Comparison of ENCODE assay signal across 10 mouse cellular contexts in genomic region chr7:81565381-81566055, GRCm38 (mm10). TPM values are rescaled to one million over a fixed set of nuclear protein-coding genes. Genes with fewer than 3 reads are reported as not detected.
A peak's percentile ranks its signal among the peaks of the same experiment; 100 is the strongest.
DNase-seq lines count a peak whose midpoint lies in the region; ATAC-seq and TF ChIP-seq lines count a peak whose summit lies in the region.
"Had no signal": no experiment of that assay in that cellular context is flagged by ENCODE, and none has a peak within 500 bp of the region (broad histone marks: within the 10 kb centered on the region; RNA-seq: fewer than 3 reads in every experiment).

No protein-coding gene starts in this region.

- H3K27ac ChIP-seq in hindbrain, embryonic 11.5 days (ENCODE audit: low read depth, low read length): no peak overlapping the region
- no peak overlapping the region for H3K27ac ChIP-seq in hindbrain, embryonic 16.5 days (ENCODE audit: low read depth, low read length)
- 0 out of 2 replicates have a peak overlapping the region, but pooled peaks have one; percentile 4 for H3K27ac ChIP-seq in embryonic facial prominence, embryonic 12.5 days
- H3K27ac ChIP-seq in limb, embryonic 13.5 days: no peak overlapping the region
- H3K27ac ChIP-seq in thymus, adult 2 months (ENCODE audit: control insufficient read depth, insufficient read depth, low read length): no peak overlapping the region

- H3K4me1 ChIP-seq in hindbrain, embryonic 11.5 days (replicated peaks; ENCODE audit: control insufficient read depth, insufficient read depth, low read length): no peaks in the 10 kb centered on the region
- H3K4me1 ChIP-seq in hindbrain, embryonic 16.5 days (ENCODE audit: control insufficient read depth, insufficient read depth, low read depth, low read length): no peaks in the 10 kb centered on the region
- no peaks in the 10 kb centered on the region for H3K4me1 ChIP-seq in embryonic facial prominence, embryonic 12.5 days
- H3K4me1 ChIP-seq in limb, embryonic 13.5 days: peaks cover 9% of the 10 kb centered on the region; the same call in 1 of the 2 replicates
- no peaks in the 10 kb centered on the region for H3K4me1 ChIP-seq in thymus, adult 2 months (replicated peaks; ENCODE audit: control insufficient read depth, insufficient read depth, low read length)

- H3K4me2 ChIP-seq in hindbrain, embryonic 11.5 days (replicated peaks; ENCODE audit: low read depth, low read length): no peak overlapping the region
- H3K4me2 ChIP-seq in hindbrain, embryonic 16.5 days (ENCODE audit: low read length): no peak overlapping the region
- H3K4me2 ChIP-seq in embryonic facial prominence, embryonic 12.5 days (replicated peaks): no peak overlapping the region
- no peak overlapping the region for H3K4me2 ChIP-seq in limb, embryonic 13.5 days (replicated peaks)

- TF ChIP-seq CTCF in thymus, adult 2 months (IDR thresholded peaks at IDR 0.05; ENCODE audit: borderline replicate concordance, control insufficient read depth, extremely low read depth, insufficient read depth, low read length, poor library complexity): no peak

- no peaks in the 10 kb centered on the region for H3K9me3 ChIP-seq in hindbrain, embryonic 11.5 days (ENCODE audit: control insufficient read depth, low read length)
- H3K9me3 ChIP-seq in hindbrain, embryonic 16.5 days (ENCODE audit: control insufficient read depth, low read length): no peaks in the 10 kb centered on the region
- no peaks in the 10 kb centered on the region for H3K9me3 ChIP-seq in embryonic facial prominence, embryonic 12.5 days
- no peaks in the 10 kb centered on the region for H3K9me3 ChIP-seq in limb, embryonic 13.5 days

- H3K36me3 ChIP-seq in hindbrain, embryonic 11.5 days (ENCODE audit: control insufficient read depth, insufficient read depth, low read length): no peaks in the 10 kb centered on the region
- H3K36me3 ChIP-seq in hindbrain, embryonic 16.5 days (ENCODE audit: control insufficient read depth, insufficient read depth, low read length): no peaks in the 10 kb centered on the region
- H3K36me3 ChIP-seq in embryonic facial prominence, embryonic 12.5 days: no peaks in the 10 kb centered on the region
- H3K36me3 ChIP-seq in limb, embryonic 13.5 days: no peaks in the 10 kb centered on the region
- H3K36me3 ChIP-seq in thymus, adult 2 months (ENCODE audit: control insufficient read depth, insufficient read depth, low read length): no peaks in the 10 kb centered on the region

- 66% methylated on average over 7 of the region's 7 CpGs for WGBS in hindbrain, embryonic 11.5 days
- 44% methylated on average over 7 of the region's 7 CpGs for WGBS in hindbrain, embryonic 16.5 days
- WGBS in embryonic facial prominence, embryonic 12.5 days: 60% methylated on average over 7 of the region's 7 CpGs
- WGBS in limb, embryonic 13.5 days: 30% methylated on average over 7 of the region's 7 CpGs
- 91% methylated on average over 7 of the region's 7 CpGs for WGBS in thymus, adult 2 months

- ATAC-seq in hindbrain, embryonic 11.5 days (ENCODE audit: low FRiP score): no peak
- ATAC-seq in hindbrain, embryonic 16.5 days: no peak
- no peak for ATAC-seq in embryonic facial prominence, embryonic 12.5 days (ENCODE audit: insufficient number of reproducible peaks, insufficient read depth, low FRiP score, low TSS enrichment)
- peak; percentile 57; the same call in 1 of the 2 replicates for ATAC-seq in limb, embryonic 13.5 days (ENCODE audit: low FRiP score, low read depth)
- ATAC-seq: lung, postnatal 0 days had no signal

- DNase-seq in hindbrain, embryonic 11.5 days (ENCODE audit: low spot score): peak; percentile 27
- peak; percentile 32 to 41 for DNase-seq in heart, postnatal 10 days
- no peak for DNase-seq in thymus, adult 2 months
- DNase-seq in urinary bladder, postnatal 10 days (ENCODE audit: low spot score): no peak

- H3K4me3 ChIP-seq in hindbrain, embryonic 11.5 days (ENCODE audit: low read depth, low read length): no peak overlapping the region
- no peak overlapping the region for H3K4me3 ChIP-seq in hindbrain, embryonic 16.5 days (ENCODE audit: low read length)
- H3K4me3 ChIP-seq in embryonic facial prominence, embryonic 12.5 days: no peak overlapping the region
- H3K4me3 ChIP-seq in limb, embryonic 13.5 days: no peak overlapping the region
- H3K4me3 ChIP-seq in thymus, adult 2 months (ENCODE audit: control insufficient read depth, insufficient read depth, low read length): no peak overlapping the region

- intact Hi-C loops in heart, postnatal 10 days (cut with DNase I): no loop called here

- no peak for TF ChIP-seq POLR2A in thymus, adult 2 months (IDR thresholded peaks at IDR 0.05; ENCODE audit: control insufficient read depth, extremely low read depth, insufficient read depth, low read length, poor library complexity)

- no peaks in the 10 kb centered on the region for H3K27me3 ChIP-seq in hindbrain, embryonic 11.5 days (ENCODE audit: control insufficient read depth, insufficient read depth, low read length)
- no peaks in the 10 kb centered on the region for H3K27me3 ChIP-seq in hindbrain, embryonic 16.5 days (replicated peaks; ENCODE audit: control insufficient read depth, insufficient read depth, low read length)
- H3K27me3 ChIP-seq in embryonic facial prominence, embryonic 12.5 days: peaks cover 5% of the 10 kb centered on the region; the same call in 1 of the 2 replicates
- H3K27me3 ChIP-seq in limb, embryonic 13.5 days: no peaks in the 10 kb centered on the region
- no peaks in the 10 kb centered on the region for H3K27me3 ChIP-seq in thymus, adult 2 months (ENCODE audit: control insufficient read depth, insufficient read depth, low read length)

- no peak overlapping the region for H3K9ac ChIP-seq in hindbrain, embryonic 11.5 days (ENCODE audit: low read depth, low read length)
- H3K9ac ChIP-seq in hindbrain, embryonic 16.5 days (ENCODE audit: low read depth, low read length): no peak overlapping the region
- no peak overlapping the region for H3K9ac ChIP-seq in embryonic facial prominence, embryonic 12.5 days
- 0 out of 2 replicates have a peak overlapping the region, but pooled peaks have one; percentile 43 for H3K9ac ChIP-seq in limb, embryonic 13.5 days

RNA-seq across cellular contexts. Expression of gene Fsd2, which starts 1.2 kb away (rescaled TPM):
- 0.29 and 0.52 TPM in 2 replicates for polyA plus RNA-seq in hindbrain, embryonic 11.5 days (2014; fragmentation: Nextera tagmentation; extraction: Ambion mirVana)
- polyA plus RNA-seq in hindbrain, embryonic 16.5 days (2015; fragmentation: Nextera tagmentation; extraction: Ambion mirVana): 0.15 and 0.57 TPM in 2 replicates
- polyA plus RNA-seq in embryonic facial prominence, embryonic 12.5 days (2016; fragmentation: Nextera tagmentation; extraction: Ambion mirVana): 0.10 and 0.28 TPM in 2 replicates
- total RNA-seq in heart, postnatal 10 days (2021): 100 to 1,000 TPM; 214 to 226 TPM
- 0.33 and 0.51 TPM in 2 replicates for polyA plus RNA-seq in limb, embryonic 13.5 days (2015; fragmentation: Nextera tagmentation; extraction: Ambion mirVana)
- polyA plus RNA-seq in thymus, adult 2 months (2012; rRNA removed): 1.5 and 3.2 TPM in 2 replicates
- total RNA-seq: common myeloid progenitor, adult 5-6 weeks had no signal
- polyA plus RNA-seq: intestine, embryonic 14.5 days had no signal

RNA-seq across cellular contexts. Expression of gene Whamm, which starts 5.5 kb away (rescaled TPM):
- polyA plus RNA-seq in hindbrain, embryonic 11.5 days (2014; fragmentation: Nextera tagmentation; extraction: Ambion mirVana): 7.5 and 9.0 TPM in 2 replicates
- polyA plus RNA-seq in hindbrain, embryonic 16.5 days (2015; fragmentation: Nextera tagmentation; extraction: Ambion mirVana): 2.0 and 6.0 TPM in 2 replicates
- polyA plus RNA-seq in embryonic facial prominence, embryonic 12.5 days (2016; fragmentation: Nextera tagmentation; extraction: Ambion mirVana): 5.7 TPM in 2 replicates
- 1 to 10 TPM; 8.1 to 9.2 TPM for total RNA-seq in heart, postnatal 10 days (2021)
- polyA plus RNA-seq in limb, embryonic 13.5 days (2015; fragmentation: Nextera tagmentation; extraction: Ambion mirVana): 4.0 and 4.1 TPM in 2 replicates
- polyA plus RNA-seq in thymus, adult 2 months (2012; rRNA removed): 29.8 and 30.4 TPM in 2 replicates

Comparison
In these comparisons a context has a peak if more than half of its experiments do, and no peak if none do; other contexts are left out.
1. DNase-seq: peak in hindbrain, embryonic 11.5 days (single experiment) and heart, postnatal 10 days (2 of 2); none in thymus, adult 2 months (single experiment) and urinary bladder, postnatal 10 days (single experiment).